In the genomic region with DNA sequence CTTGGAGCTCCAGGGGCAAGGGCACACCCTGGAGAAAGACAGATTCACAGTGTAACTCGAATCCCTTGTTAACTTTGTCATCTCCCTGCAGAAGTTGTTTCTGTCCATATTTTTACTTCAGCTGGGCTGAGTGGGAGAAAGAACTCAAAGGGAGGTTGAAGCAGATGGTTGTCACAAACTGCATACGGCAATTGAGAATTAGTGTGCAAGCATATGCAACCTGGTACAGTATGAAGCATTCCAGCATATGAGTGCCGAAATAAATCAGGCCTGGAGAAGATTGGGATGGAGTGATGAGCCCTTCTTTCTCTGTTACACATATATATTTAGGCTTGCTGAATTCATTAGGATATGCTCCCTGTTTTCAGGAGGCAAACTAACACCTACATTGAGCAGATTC, we compare ENCODE assay signal across 12 mouse cellular contexts.
DNase-seq lines count a peak whose midpoint lies in the region; TF ChIP-seq lines count a peak whose summit lies in the region.
"Had no signal": no experiment of that assay in that cellular context is flagged by ENCODE, and none has a peak within 500 bp of the region (broad histone marks: within the 10 kb centered on the region; RNA-seq: fewer than 3 reads in every experiment).

No protein-coding gene starts in this region.

- peak; percentile 66 for DNase-seq in left cerebral cortex, adult 11 months (ENCODE audit: low spot score)
- DNase-seq in left cerebral cortex, postnatal 4 days = no peak
- DNase-seq in frontal cortex, postnatal 36 days (ENCODE audit: low spot score in 2 of 2) = peak; percentile 51 to 87
- peak; percentile 34 for DNase-seq in left cerebral cortex, adult 2 months (ENCODE audit: extremely low spot score in 1 of 2, low spot score in 2 of 2)
- DNase-seq in telencephalon, adult 2 months (ENCODE audit: low read depth, low spot score) = peak; percentile 94
- no peak for DNase-seq in kidney, postnatal 25 days
- no peak for DNase-seq in cerebellum, adult 11 months
- DNase-seq: cerebellum, adult 2 months; liver, embryonic 13.5 days had no signal

- H3K27ac ChIP-seq in left cerebral cortex, adult 2 months = no peak overlapping the region; the same call in 1 of the 2 replicates
- H3K27ac ChIP-seq: embryonic facial prominence, embryonic 13.5 days; limb, embryonic 10.5 days; liver, embryonic 13.5 days had no signal

- TF ChIP-seq CTCF in left cerebral cortex, adult 2 months (IDR thresholded peaks at IDR 0.05) = no peak

- intact Hi-C loops in left cerebral cortex, postnatal 4 days (cut with DNase I) = no loop called here
- intact Hi-C loops in left cerebral cortex, adult 2 months (cut with DNase I) = loop anchor here (1.0 to 5.0 kb wide), 4 partner anchors 16 to 63 kb away; no protein-coding TSS in a partner anchor

- no peak overlapping the region for H3K4me3 ChIP-seq in left cerebral cortex, adult 2 months
- H3K4me3 ChIP-seq: embryonic facial prominence, embryonic 13.5 days; limb, embryonic 10.5 days; liver, embryonic 13.5 days; megakaryocyte, embryonic 14.5 days had no signal

Comparison
In these comparisons a context has a peak if more than half of its experiments do, and no peak if none do; other contexts are left out.
1. DNase-seq: peak in left cerebral cortex, adult 11 months (single experiment), frontal cortex, postnatal 36 days (2 of 2), left cerebral cortex, adult 2 months (2 of 2) and telencephalon, adult 2 months (single experiment); none in left cerebral cortex, postnatal 4 days (single experiment), kidney, postnatal 25 days (0 of 2) and cerebellum, adult 11 months (single experiment).